Mouse (Mus musculus) G1E (cell line): Measurements from ENCODE around the gene Hoxb1. TPM values are rescaled to one million over a fixed set of nuclear protein-coding genes. Genes with fewer than 3 reads are reported as not detected.

Source experiments
- ATAC-seq: 2 replicates; pipeline ENCODE4 v1.8.0; 2016; ENCODE audit warnings: mild to moderate bottlenecking; ENCODE audit not compliant: insufficient number of reproducible peaks, poor library complexity, low FRiP score, severe bottlenecking; ENCODE audit errors: extremely low read depth
- DNase-seq: peaks from one replicate; pipeline ENCODE4 v3.0.0; 2012; ENCODE audit warnings: low spot score
- H3K27me3 ChIP-seq: 2 replicates; pipeline ENCODE4 v1.6.1; 2012; ENCODE audit warnings: mild to moderate bottlenecking, low read length, inconsistent platforms; ENCODE audit not compliant: insufficient read depth
- H3K36me3 ChIP-seq: replicated peaks from 2 replicates; pipeline ENCODE3; 2012; ENCODE audit warnings: mild to moderate bottlenecking, inconsistent platforms
- H3K4me1 ChIP-seq: 2 replicates; pipeline ENCODE4 v1.6.1; 2012; ENCODE audit warnings: low read depth, low read length, inconsistent platforms, mixed read lengths; ENCODE audit not compliant: insufficient read depth
- H3K4me3 ChIP-seq: 2 replicates; pipeline ENCODE4 v1.5.1; 2012; ENCODE audit warnings: low read depth, mild to moderate bottlenecking, inconsistent platforms, low read length, moderate library complexity, mixed read lengths
- H3K9me3 ChIP-seq: replicated peaks from 2 replicates; pipeline ENCODE4 v1.6.1; 2012; ENCODE audit warnings: inconsistent platforms
- CTCF ChIP-seq: IDR thresholded peaks from 2 replicates; pipeline ENCODE4 v1.5.1; 2012; ENCODE audit warnings: low read depth, low read length, inconsistent platforms, mixed read lengths
- GATA1 ChIP-seq: IDR thresholded peaks from 2 replicates; pipeline ENCODE4 v1.6.1; 2012; ENCODE audit warnings: borderline replicate concordance, low read length, inconsistent platforms, mixed read lengths
- GATA2 ChIP-seq: IDR thresholded peaks from 2 replicates; pipeline ENCODE4 v1.6.1; 2012; ENCODE audit warnings: low read depth, low read length, inconsistent platforms, borderline replicate concordance
- POLR2AphosphoS5 ChIP-seq: IDR thresholded peaks from 2 replicates; pipeline ENCODE4 v1.6.1; 2012; ENCODE audit warnings: low read depth, low read length, inconsistent platforms; ENCODE audit not compliant: insufficient replicate concordance
- TAL1 ChIP-seq: conservative IDR thresholded peaks from 2 replicates; pipeline ENCODE4 v1.6.1; 2012; ENCODE audit warnings: low read depth, low read length, inconsistent platforms, mixed read lengths
- polyA plus RNA-seq: library from polyadenylated mRNA; stranded (reverse); fragments of >175 nt; gene quantifications from 2 replicates; pipeline ENCODE4 v1.2.3, GENCODE M21; 2012
- total RNA-seq, 2 experiments: library from RNA; stranded (forward) in 1 of 2; stranded (reverse) in 1 of 2; fragments of 200-1000 nt in 1 of 2; fragments of >200 nt in 1 of 2; fragmentation: Nextera tagmentation in 1 of 2; gene quantifications; 2 replicates each; pipeline ENCODE4 v1.2.3; 2014 to 2017

Hoxb1 gene
- total and polyA plus RNA-seq, 3 experiments, result 0.11 TPM; not detected in 2

- H3K36me3 ChIP-seq, result no peaks in the 10 kb centered on the region
Observed at GRCm38 (mm10) chr11:96319910-96320309, 45.6 kb upstream of the Hoxb1 start.

GRCm38 (mm10) chr11:96320688-96321087 is 44.9 kb upstream of the Hoxb1 start:
- DNase-seq (no peak), ATAC-seq (no peak)
- Histone ChIP-seq H3K4me1 (no peaks in the 10 kb centered on the region), H3K36me3 (no peaks in the 10 kb centered on the region), H3K4me3 (no peak overlapping the region), H3K27me3 (peaks cover 43% of the 10 kb centered on the region), H3K9me3 (no peaks in the 10 kb centered on the region)
- TF ChIP-seq GATA1 (no peak), POLR2AphosphoS5 (no peak), TAL1 (no peak), CTCF (no peak), GATA2 (no peak)

More at GRCm38 (mm10) chr11:96319910-96320309, 45.6 kb upstream of the Hoxb1 start:
- ATAC-seq, result no peak
- Histone ChIP-seq H3K27me3 (peaks cover 46% of the 10 kb centered on the region), H3K4me3 (no peak overlapping the region), H3K9me3 (no peaks in the 10 kb centered on the region), H3K4me1 (no peaks in the 10 kb centered on the region)
- no peak for DNase-seq
- TF ChIP-seq GATA2 (no peak), GATA1 (no peak), CTCF (no peak), POLR2AphosphoS5 (no peak), TAL1 (no peak)

- no peak overlapping the region for H3K4me3 ChIP-seq
- ATAC-seq (no peak), DNase-seq (no peak)
- TF ChIP-seq GATA1, result no peak
- no peak for TF ChIP-seq POLR2AphosphoS5
- no peak for TF ChIP-seq GATA2
- TF ChIP-seq TAL1, result no peak
- no peak for TF ChIP-seq CTCF
- no peaks in the 10 kb centered on the region for H3K9me3 ChIP-seq
- H3K4me1 ChIP-seq, result no peaks in the 10 kb centered on the region
- H3K27me3 ChIP-seq, result peaks cover 52% of the 10 kb centered on the region
- H3K36me3 ChIP-seq, result no peaks in the 10 kb centered on the region
Observed at GRCm38 (mm10) chr11:96321846-96322245, 43.7 kb upstream of the Hoxb1 start.

- ATAC-seq (no peak), DNase-seq (no peak)
- peaks cover 50% of the 10 kb centered on the region for H3K27me3 ChIP-seq
- no peaks in the 10 kb centered on the region for H3K4me1 ChIP-seq
- no peaks in the 10 kb centered on the region for H3K9me3 ChIP-seq
- no peak for TF ChIP-seq GATA1
- TF ChIP-seq GATA2, result no peak
- TF ChIP-seq CTCF, result no peak
- TF ChIP-seq POLR2AphosphoS5, result no peak
- no peak for TF ChIP-seq TAL1
- no peak overlapping the region for H3K4me3 ChIP-seq
- H3K36me3 ChIP-seq, result no peaks in the 10 kb centered on the region
Observed at GRCm38 (mm10) chr11:96322738-96323137, 42.8 kb upstream of the Hoxb1 start.

GRCm38 (mm10) chr11:96323154-96323553 is 42.4 kb upstream of the Hoxb1 start, which contains the start of gene Hoxb3:
Hoxb3 (plus strand) TSS chr11:96323326.
- no peaks in the 10 kb centered on the region for H3K36me3 ChIP-seq
- H3K4me1 ChIP-seq, result no peaks in the 10 kb centered on the region
- H3K27me3 ChIP-seq, result peaks cover 46% of the 10 kb centered on the region
- no peaks in the 10 kb centered on the region for H3K9me3 ChIP-seq
- ATAC-seq (no peak), DNase-seq (no peak)
- no peak within 1 kb of the TSS for H3K4me3 ChIP-seq
- TF ChIP-seq GATA2, result no peak
- TF ChIP-seq CTCF, result no peak
- TF ChIP-seq GATA1, result no peak
- TF ChIP-seq TAL1, result no peak
- no peak for TF ChIP-seq POLR2AphosphoS5

- Histone ChIP-seq H3K36me3 (no peaks in the 10 kb centered on the region), H3K4me1 (no peaks in the 10 kb centered on the region), H3K27me3 (peaks cover 36% of the 10 kb centered on the region), H3K4me3 (no peak overlapping the region), H3K9me3 (no peaks in the 10 kb centered on the region)
- ATAC-seq, result no peak
- DNase-seq, result no peak
- TF ChIP-seq POLR2AphosphoS5 (no peak), CTCF (no peak), GATA1 (no peak), TAL1 (no peak), GATA2 (no peak)
Observed at GRCm38 (mm10) chr11:96324125-96324524, 41.4 kb upstream of the Hoxb1 start.

- Histone ChIP-seq H3K27me3 (peaks cover 33% of the 10 kb centered on the region), H3K4me3 (no peak overlapping the region), H3K36me3 (no peaks in the 10 kb centered on the region), H3K4me1 (no peaks in the 10 kb centered on the region), H3K9me3 (no peaks in the 10 kb centered on the region)
- TF ChIP-seq CTCF (no peak), GATA2 (no peak), POLR2AphosphoS5 (no peak), TAL1 (no peak), GATA1 (no peak)
- ATAC-seq (no peak), DNase-seq (no peak)
Observed at GRCm38 (mm10) chr11:96324965-96325364, 40.6 kb upstream of the Hoxb1 start.
